Comparison of ENCODE assay signal across 28 mouse cellular contexts in the genomic region with DNA sequence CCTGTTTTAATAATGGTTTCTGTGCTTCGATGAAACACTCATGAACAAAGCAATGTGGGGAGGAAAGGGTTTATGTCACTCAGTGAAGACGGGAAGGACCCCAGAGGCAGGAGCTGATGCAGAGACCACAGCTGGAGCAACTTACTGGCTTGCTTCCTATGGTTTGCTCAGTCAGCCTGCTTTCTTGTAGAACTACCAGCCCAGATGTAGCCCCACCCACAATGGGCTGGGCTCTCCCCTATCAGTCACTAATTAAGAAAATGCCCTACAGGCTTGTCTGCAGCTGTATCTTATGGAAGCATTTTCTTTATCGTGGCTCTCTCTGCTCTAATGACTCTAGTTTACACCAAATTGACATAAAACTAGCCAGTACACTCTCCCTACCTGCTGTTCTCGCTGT.
A peak's percentile ranks its signal among the peaks of the same experiment; 100 is the strongest.
DNase-seq lines count a peak whose midpoint lies in the region; ATAC-seq lines count a peak whose summit lies in the region.
"Had no signal": no experiment of that assay in that cellular context is flagged by ENCODE, and none has a peak within 500 bp of the region (broad histone marks: within the 10 kb centered on the region; RNA-seq: fewer than 3 reads in every experiment).

No protein-coding gene starts in this region.

- WGBS in embryonic facial prominence, embryonic 11.5 days, result 39% methylated on average over 4 of the region's 4 CpGs

- peak; percentile 3 for DNase-seq in embryo, embryonic 10.5 days (ENCODE audit: low spot score)
- no peak for DNase-seq in embryo, embryonic 10 days (ENCODE audit: low spot score)
- peak; percentile 14 for DNase-seq in NIH3T3 (ENCODE audit: low read depth)
- peak; percentile 34 for DNase-seq in embryonic facial prominence, embryonic 11.5 days (ENCODE audit: low spot score)
- no peak for DNase-seq in cerebellum, adult 18-20 months
- DNase-seq in ovary, postnatal 14 days (ENCODE audit: low spot score), result no peak
- DNase-seq in left cerebral cortex, adult 8-10 months (ENCODE audit: low spot score in 2 of 2), result no peak
- DNase-seq: adrenal gland, postnatal 36 days; cerebellum, adult 11 months; cerebellum, postnatal 10 days; embryo, embryonic 11 days; gastrocnemius, postnatal 10 days; heart, postnatal 10 days; kidney, adult 18-20 months; layer of hippocampus, adult 9-11 months; left cerebral cortex, postnatal 4 days; thymus, adult 18-20 months; thymus, postnatal 36 days had no signal

- H3K36me3 ChIP-seq in embryonic facial prominence, embryonic 11.5 days (replicated peaks; ENCODE audit: control insufficient read depth, insufficient read depth, low read depth, low read length), result no peaks in the 10 kb centered on the region
- H3K36me3 ChIP-seq: forebrain, embryonic 15.5 days; heart, embryonic 12.5 days; hindbrain, embryonic 10.5 days; limb, embryonic 15.5 days had no signal

- no peaks in the 10 kb centered on the region for H3K9me3 ChIP-seq in embryonic facial prominence, embryonic 11.5 days (replicated peaks; ENCODE audit: control insufficient read depth, low read length)
- H3K9me3 ChIP-seq: forebrain, embryonic 15.5 days; heart, embryonic 12.5 days; hindbrain, embryonic 10.5 days; limb, embryonic 15.5 days had no signal

- no peak for ATAC-seq in embryonic facial prominence, embryonic 11.5 days (replicated peaks; ENCODE audit: insufficient number of reproducible peaks, low FRiP score, low TSS enrichment, low read depth)
- ATAC-seq: forebrain, embryonic 15.5 days; hindbrain, postnatal 0 days had no signal

- no peaks in the 10 kb centered on the region for H3K27me3 ChIP-seq in embryonic facial prominence, embryonic 11.5 days (ENCODE audit: control insufficient read depth, insufficient read depth, low read length)
- H3K27me3 ChIP-seq: forebrain, embryonic 15.5 days; heart, embryonic 12.5 days; limb, embryonic 15.5 days had no signal

- no peak overlapping the region for H3K9ac ChIP-seq in embryonic facial prominence, embryonic 11.5 days (replicated peaks; ENCODE audit: low read length)
- H3K9ac ChIP-seq: forebrain, embryonic 15.5 days; heart, embryonic 12.5 days; limb, embryonic 15.5 days; liver, embryonic 14.5 days had no signal

- no peak overlapping the region for H3K4me2 ChIP-seq in embryonic facial prominence, embryonic 11.5 days (ENCODE audit: low read depth, low read length)
- H3K4me2 ChIP-seq: forebrain, embryonic 15.5 days; heart, embryonic 12.5 days; limb, embryonic 15.5 days; midbrain, embryonic 11.5 days had no signal

- H3K4me1 ChIP-seq in embryonic facial prominence, embryonic 11.5 days (ENCODE audit: control insufficient read depth, insufficient read depth, low read length), result no peaks in the 10 kb centered on the region
- H3K4me1 ChIP-seq: forebrain, embryonic 15.5 days; heart, embryonic 12.5 days; hindbrain, embryonic 10.5 days; limb, embryonic 15.5 days had no signal

- H3K27ac ChIP-seq in embryonic facial prominence, embryonic 11.5 days (replicated peaks; ENCODE audit: low read depth, low read length), result no peak overlapping the region
- H3K27ac ChIP-seq: forebrain, embryonic 15.5 days; hindbrain, embryonic 10.5 days; hindbrain, postnatal 0 days; kidney, postnatal 0 days; left cerebral cortex, adult 2 months; limb, embryonic 15.5 days; liver, embryonic 14.5 days; macrophage had no signal

- H3K4me3 ChIP-seq in embryonic facial prominence, embryonic 11.5 days (ENCODE audit: low read depth, low read length), result no peak overlapping the region
- H3K4me3 ChIP-seq: forebrain, embryonic 15.5 days; heart, embryonic 12.5 days; hindbrain, embryonic 10.5 days; left cerebral cortex, adult 2 months; limb, embryonic 15.5 days had no signal

Comparison
In these comparisons a context has a peak if more than half of its experiments do, and no peak if none do; other contexts are left out.
1. DNase-seq: peak in embryo, embryonic 10.5 days (single experiment), NIH3T3 (single experiment) and embryonic facial prominence, embryonic 11.5 days (single experiment); none in embryo, embryonic 10 days (single experiment), cerebellum, adult 18-20 months (0 of 2), ovary, postnatal 14 days (single experiment) and left cerebral cortex, adult 8-10 months (0 of 2).